Mouse (Mus musculus) neutrophil, adult 5-6 weeks (primary cell): ENCODE measurements at regions not wholly inside any gene's neighbourhood (a gene's known extent, or its start where the extent isn't known, plus 50 kb on each side); places are given as distances from the start of the nearest gene placed in this dataset.

Experiments used
- ATAC-seq: fragments of 151-379, 151-347 bp; 2 replicates; pipeline ENCODE4 v1.8.0; 2017; ENCODE audit warnings: mild to moderate bottlenecking, moderate TSS enrichment; ENCODE audit not compliant: insufficient number of reproducible peaks, poor library complexity, low FRiP score, severe bottlenecking; ENCODE audit errors: extremely low read depth

GRCm38 (mm10) chr13:4666375-4667140 lies 57.6 kb upstream of the Akr1e1 start:
- no peak for ATAC-seq

DNA sequence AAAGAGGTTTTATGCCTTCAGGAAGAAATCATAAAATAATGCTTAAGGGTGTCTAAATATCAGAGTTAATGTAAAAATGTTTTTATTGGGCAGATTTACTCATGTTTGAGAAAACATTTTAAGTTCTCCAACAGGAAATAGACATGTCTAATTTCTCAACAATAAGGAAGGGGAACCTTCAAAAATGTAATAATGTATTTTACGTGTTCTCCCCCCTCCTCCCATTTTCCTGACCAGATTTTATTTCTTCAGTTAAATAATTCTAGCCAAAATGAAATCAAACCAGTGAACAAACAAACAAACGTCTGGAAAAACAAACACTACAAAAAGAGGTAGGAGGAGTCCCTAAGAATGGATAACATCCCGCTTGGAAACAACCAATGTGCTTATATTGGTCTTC lies 54.4 kb upstream of the Akr1e1 start:
- ATAC-seq, result no peak

GRCm38 (mm10) chr13:4662336-4663101 lies 53.5 kb upstream of the Akr1e1 start:
- no peak for ATAC-seq
